Mouse (Mus musculus) bone marrow, adult 2 months (tissue): ENCODE measurements at regions not wholly inside any gene's neighbourhood (a gene's known extent, or its start where the extent isn't known, plus 50 kb on each side); places are given as distances from the start of the nearest gene placed in this dataset.

Experiments
- CTCF ChIP-seq: fragments of 200-500 bp; IDR thresholded peaks from 2 replicates; pipeline ENCODE4 v1.5.1; 2011; ENCODE audit warnings: low read length, control low read depth; ENCODE audit not compliant: control insufficient read depth, insufficient read depth
- POLR2A ChIP-seq: fragments of 200-500 bp; IDR thresholded peaks from 2 replicates; pipeline ENCODE4 v1.6.1; 2011; ENCODE audit warnings: low read depth, mild to moderate bottlenecking, control low read depth, low read length, borderline replicate concordance; ENCODE audit not compliant: control insufficient read depth

DNA sequence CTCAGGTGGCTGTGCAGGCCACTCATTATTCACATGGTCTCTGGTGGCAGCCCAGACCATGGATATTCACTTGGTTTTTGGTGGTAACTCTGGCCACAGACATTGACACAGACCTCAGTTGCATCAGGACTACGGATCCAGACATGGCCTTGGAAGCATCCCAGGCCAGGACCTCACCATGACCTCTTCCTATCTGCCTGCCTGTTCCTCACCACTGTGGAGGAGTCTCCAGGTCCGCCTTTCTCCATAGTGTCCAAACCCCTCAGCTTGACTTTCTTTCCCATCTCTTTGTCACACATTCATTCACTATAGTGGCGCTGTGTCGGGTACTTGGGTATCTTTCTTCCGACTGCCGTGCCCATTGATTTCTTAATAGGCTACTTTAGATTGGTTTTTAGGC, 74.1 kb upstream of the Adra2c start:
- no peak for TF ChIP-seq CTCF
- TF ChIP-seq POLR2A: no peak
